Mouse (Mus musculus): ENCODE measurements around the gene Cyth1. TPM values are rescaled to one million over a fixed set of nuclear protein-coding genes. Genes with fewer than 3 reads are reported as not detected.

The Cyth1 gene
- polyA plus RNA-seq, 1 experiment from 2014 or later = 17.7 TPM

DNA sequence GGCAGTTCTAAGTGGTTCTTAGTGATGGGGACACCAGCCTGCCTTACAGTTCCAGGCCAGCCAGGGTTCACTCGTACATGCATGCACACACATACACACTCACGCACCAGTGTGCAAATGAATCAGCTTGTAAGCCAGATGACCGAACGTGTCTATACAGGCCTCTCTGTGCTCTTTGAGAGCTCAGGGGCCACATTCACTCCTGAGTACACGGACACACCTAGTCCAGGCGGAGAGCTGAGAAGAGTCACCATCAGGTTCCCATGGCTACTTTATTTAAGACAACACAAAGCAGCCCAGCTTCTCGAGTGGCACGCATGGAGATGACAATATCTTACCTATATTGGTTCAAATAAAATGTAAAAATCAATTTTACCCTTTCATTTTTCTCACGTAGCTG is 38.0 kb upstream of the Cyth1 start:
- no peak overlapping the region for H3K9ac ChIP-seq (replicated peaks; ENCODE audit: low read depth, low read length)
- WGBS = 95% methylated on average over 9 of the region's 9 CpGs

DNA sequence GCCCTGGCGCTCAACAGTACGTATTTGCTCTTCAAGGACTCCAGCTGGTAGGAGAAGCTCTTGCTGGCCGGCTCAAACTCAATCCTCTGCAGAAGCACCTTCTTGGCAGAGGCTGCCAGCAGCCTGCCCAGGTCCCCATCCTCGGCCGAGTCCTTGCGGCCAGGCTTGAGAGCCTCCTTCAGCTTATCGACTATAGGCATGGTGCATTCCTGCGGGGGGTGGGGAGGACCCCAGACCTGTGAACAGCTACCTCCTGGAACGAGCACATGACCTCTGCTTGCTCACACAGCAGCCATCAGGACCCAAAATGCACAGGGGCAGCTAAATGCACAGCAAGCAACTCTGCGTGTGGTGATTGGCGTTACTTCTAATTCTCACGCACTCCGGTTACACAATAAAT is 37.4 kb upstream of the Cyth1 start:
- H3K4me1 ChIP-seq (ENCODE audit: control insufficient read depth, insufficient read depth, low read length) = peaks cover 10% of the 10 kb centered on the region
- H3K36me3 ChIP-seq (ENCODE audit: control insufficient read depth, insufficient read depth, low read length) = peaks cover 53% of the 10 kb centered on the region
- no peak overlapping the region for H3K27ac ChIP-seq (ENCODE audit: low read depth, low read length)
- no peak overlapping the region for H3K4me2 ChIP-seq (ENCODE audit: low read depth, low read length)
- ATAC-seq (ENCODE audit: low read depth) = no peak
- whole genome bisulfite sequencing = 93% methylated on average over 13 of the region's 13 CpGs
- H3K9ac ChIP-seq (replicated peaks; ENCODE audit: low read depth, low read length) = no peak overlapping the region
- no peaks in the 10 kb centered on the region for H3K27me3 ChIP-seq (ENCODE audit: control insufficient read depth, insufficient read depth, low read length)
- no peak overlapping the region for H3K4me3 ChIP-seq (ENCODE audit: low read depth, low read length)
- H3K9me3 ChIP-seq (ENCODE audit: control insufficient read depth, low read length) = no peaks in the 10 kb centered on the region

More for the DNA sequence above, 38.0 kb upstream of the Cyth1 start:
- Histone ChIP-seq H3K4me3 (ENCODE audit: low read depth, low read length) (no peak overlapping the region), H3K9me3 (ENCODE audit: control insufficient read depth, low read length) (no peaks in the 10 kb centered on the region), H3K36me3 (ENCODE audit: control insufficient read depth, insufficient read depth, low read length) (peaks cover 52% of the 10 kb centered on the region), H3K4me2 (ENCODE audit: low read depth, low read length) (no peak overlapping the region), H3K4me1 (ENCODE audit: control insufficient read depth, insufficient read depth, low read length) (peaks cover 10% of the 10 kb centered on the region), H3K27me3 (ENCODE audit: control insufficient read depth, insufficient read depth, low read length) (no peaks in the 10 kb centered on the region), H3K27ac (ENCODE audit: low read depth, low read length) (no peak overlapping the region)
- ATAC-seq (ENCODE audit: low read depth) = no peak

DNA sequence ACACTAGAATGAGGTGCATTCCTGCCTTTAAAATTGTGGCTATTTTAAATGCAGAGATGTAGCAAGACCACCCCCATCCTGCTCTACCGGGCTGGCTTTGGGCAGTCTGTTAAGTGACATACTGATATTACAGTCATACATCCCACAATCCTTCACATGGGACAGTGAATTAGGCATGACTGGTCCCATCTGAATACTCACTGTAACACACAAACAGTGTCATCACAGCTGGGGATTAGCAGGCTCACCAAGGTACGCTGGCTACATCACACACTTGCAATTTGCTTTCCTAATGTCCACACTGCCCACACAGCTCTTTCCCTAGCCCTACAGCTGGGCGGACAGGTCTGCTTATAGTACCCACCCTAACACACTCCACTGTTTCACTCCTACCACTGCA is 31.8 kb upstream of the Cyth1 start:
- no peak overlapping the region for H3K9ac ChIP-seq (replicated peaks; ENCODE audit: low read depth, low read length)
- no peak overlapping the region for H3K4me3 ChIP-seq (ENCODE audit: low read depth, low read length)
- no peaks in the 10 kb centered on the region for H3K27me3 ChIP-seq (ENCODE audit: control insufficient read depth, insufficient read depth, low read length)
- H3K4me2 ChIP-seq (ENCODE audit: low read depth, low read length) = no peak overlapping the region
- no peaks in the 10 kb centered on the region for H3K4me1 ChIP-seq (ENCODE audit: control insufficient read depth, insufficient read depth, low read length)
- no peaks in the 10 kb centered on the region for H3K9me3 ChIP-seq (ENCODE audit: control insufficient read depth, low read length)
- peaks cover 76% of the 10 kb centered on the region for H3K36me3 ChIP-seq (ENCODE audit: control insufficient read depth, insufficient read depth, low read length)
- WGBS = 93% methylated on average over 3 of the region's 3 CpGs
- H3K27ac ChIP-seq (ENCODE audit: low read depth, low read length) = no peak overlapping the region
- ATAC-seq (ENCODE audit: low read depth) = no peak

DNA sequence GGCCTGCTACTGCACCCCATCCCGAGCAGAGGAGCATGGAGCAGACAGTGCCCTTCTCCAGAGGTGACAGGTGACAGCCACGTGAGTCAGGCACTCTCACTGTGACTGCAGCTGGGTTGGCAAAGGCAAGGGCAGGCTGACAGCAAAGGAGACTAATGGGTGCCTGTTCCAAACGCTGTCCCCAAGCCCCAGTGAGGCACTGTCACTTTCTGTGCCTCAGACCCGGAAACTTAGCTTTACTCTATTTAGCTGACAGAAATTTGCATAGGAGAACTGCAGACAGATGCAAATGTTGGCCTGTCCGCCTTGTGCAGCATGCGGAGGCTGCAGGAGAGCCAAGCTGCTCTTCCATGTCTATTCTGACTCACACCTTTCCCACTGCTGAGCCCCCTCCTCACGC is 27.9 kb upstream of the Cyth1 start:
- no peaks in the 10 kb centered on the region for H3K9me3 ChIP-seq (ENCODE audit: control insufficient read depth, low read length)
- no peaks in the 10 kb centered on the region for H3K27me3 ChIP-seq (ENCODE audit: control insufficient read depth, insufficient read depth, low read length)
- no peak overlapping the region for H3K4me2 ChIP-seq (ENCODE audit: low read depth, low read length)
- ATAC-seq (ENCODE audit: low read depth) = no peak
- no peak overlapping the region for H3K27ac ChIP-seq (ENCODE audit: low read depth, low read length)
- no peak overlapping the region for H3K9ac ChIP-seq (replicated peaks; ENCODE audit: low read depth, low read length)
- 88% methylated on average over 7 of the region's 7 CpGs for WGBS
- no peaks in the 10 kb centered on the region for H3K4me1 ChIP-seq (ENCODE audit: control insufficient read depth, insufficient read depth, low read length)
- peaks cover 78% of the 10 kb centered on the region for H3K36me3 ChIP-seq (ENCODE audit: control insufficient read depth, insufficient read depth, low read length)
- H3K4me3 ChIP-seq (ENCODE audit: low read depth, low read length) = no peak overlapping the region

DNA sequence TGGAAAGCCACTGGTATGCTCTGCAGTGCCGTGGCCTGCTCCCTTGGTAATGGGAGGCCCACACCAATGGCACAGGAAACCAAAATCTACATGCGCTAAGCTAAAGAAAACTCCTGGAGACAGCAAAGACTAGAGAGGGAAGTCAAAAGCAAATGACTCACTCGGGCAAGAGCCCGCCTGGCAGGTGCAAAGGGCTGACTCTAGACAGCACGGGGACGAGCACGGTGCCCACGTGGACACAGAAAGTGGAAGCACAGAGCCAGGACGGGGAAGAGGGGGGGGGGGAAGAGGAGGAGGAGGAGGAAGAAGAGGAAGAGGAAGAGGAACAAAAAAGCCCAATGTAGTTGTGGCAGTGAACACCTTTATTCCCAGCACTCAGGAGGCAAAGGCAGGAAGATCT is 26.7 kb upstream of the Cyth1 start:
- Histone ChIP-seq H3K4me1 (ENCODE audit: control insufficient read depth, insufficient read depth, low read length) (no peaks in the 10 kb centered on the region), H3K9me3 (ENCODE audit: control insufficient read depth, low read length) (no peaks in the 10 kb centered on the region), H3K4me2 (ENCODE audit: low read depth, low read length) (no peak overlapping the region), H3K27ac (ENCODE audit: low read depth, low read length) (no peak overlapping the region), H3K4me3 (ENCODE audit: low read depth, low read length) (no peak overlapping the region), H3K9ac (replicated peaks; ENCODE audit: low read depth, low read length) (no peak overlapping the region), H3K36me3 (ENCODE audit: control insufficient read depth, insufficient read depth, low read length) (peaks cover 78% of the 10 kb centered on the region), H3K27me3 (ENCODE audit: control insufficient read depth, insufficient read depth, low read length) (no peaks in the 10 kb centered on the region)
- no peak for ATAC-seq (ENCODE audit: low read depth)
- WGBS = 97% methylated on average over 9 of the region's 9 CpGs

DNA sequence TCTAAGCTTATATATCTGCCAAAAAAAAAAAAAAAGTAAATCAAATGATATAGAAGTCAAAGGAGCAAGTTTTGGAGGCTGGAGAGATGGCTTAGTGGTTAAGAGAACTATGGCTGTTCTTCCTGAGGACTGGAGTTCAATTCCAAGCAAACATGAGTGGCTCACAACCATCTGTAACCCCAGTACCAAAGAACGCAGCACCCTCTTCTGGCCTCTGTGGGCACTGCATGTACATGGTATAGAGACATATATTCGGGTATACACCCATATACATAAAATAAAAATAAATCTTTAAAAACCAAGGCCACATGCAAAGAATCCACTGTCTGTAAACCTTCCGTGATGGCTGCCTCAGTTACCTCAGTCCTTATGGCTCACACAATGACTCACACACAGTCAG is 21.4 kb upstream of the Cyth1 start:
- no peak overlapping the region for H3K4me2 ChIP-seq (ENCODE audit: low read depth, low read length)
- ATAC-seq (ENCODE audit: low read depth) = no peak
- H3K27me3 ChIP-seq (ENCODE audit: control insufficient read depth, insufficient read depth, low read length) = no peaks in the 10 kb centered on the region
- no peaks in the 10 kb centered on the region for H3K4me1 ChIP-seq (ENCODE audit: control insufficient read depth, insufficient read depth, low read length)
- no peaks in the 10 kb centered on the region for H3K9me3 ChIP-seq (ENCODE audit: control insufficient read depth, low read length)
- peaks cover 81% of the 10 kb centered on the region for H3K36me3 ChIP-seq (ENCODE audit: control insufficient read depth, insufficient read depth, low read length)
- no peak overlapping the region for H3K4me3 ChIP-seq (ENCODE audit: low read depth, low read length)
- no peak overlapping the region for H3K27ac ChIP-seq (ENCODE audit: low read depth, low read length)
- 94% methylated on average over 3 of the region's 3 CpGs for WGBS
- H3K9ac ChIP-seq (replicated peaks; ENCODE audit: low read depth, low read length) = no peak overlapping the region

DNA sequence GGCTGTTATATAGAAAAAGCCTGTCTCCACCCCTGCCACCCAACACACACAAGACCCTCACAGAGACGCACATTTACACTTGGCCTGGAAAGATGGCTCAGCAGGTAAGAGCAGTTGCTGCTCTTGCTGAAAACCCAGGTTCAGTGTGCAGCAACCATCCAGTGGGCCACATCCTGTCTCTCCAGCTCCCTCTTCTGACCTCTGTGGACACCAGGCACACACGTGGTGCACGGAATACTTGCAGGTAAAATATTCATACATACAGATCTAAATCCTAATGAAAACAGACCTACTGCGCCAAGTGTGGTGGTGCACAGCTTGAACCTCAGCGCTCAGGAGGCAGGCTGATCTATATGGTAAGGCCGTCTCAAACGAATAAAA is 18.3 kb upstream of the Cyth1 start:
- WGBS = 95% methylated on average over 7 of the region's 7 CpGs
- H3K9me3 ChIP-seq (ENCODE audit: control insufficient read depth, low read length) = no peaks in the 10 kb centered on the region
- ATAC-seq (ENCODE audit: low read depth) = no peak
- no peak overlapping the region for H3K27ac ChIP-seq (ENCODE audit: low read depth, low read length)
- H3K36me3 ChIP-seq (ENCODE audit: control insufficient read depth, insufficient read depth, low read length) = peaks cover 75% of the 10 kb centered on the region
- no peak overlapping the region for H3K4me3 ChIP-seq (ENCODE audit: low read depth, low read length)
- H3K4me1 ChIP-seq (ENCODE audit: control insufficient read depth, insufficient read depth, low read length) = no peaks in the 10 kb centered on the region
- H3K4me2 ChIP-seq (ENCODE audit: low read depth, low read length) = no peak overlapping the region
- no peaks in the 10 kb centered on the region for H3K27me3 ChIP-seq (ENCODE audit: control insufficient read depth, insufficient read depth, low read length)
- no peak overlapping the region for H3K9ac ChIP-seq (replicated peaks; ENCODE audit: low read depth, low read length)

DNA sequence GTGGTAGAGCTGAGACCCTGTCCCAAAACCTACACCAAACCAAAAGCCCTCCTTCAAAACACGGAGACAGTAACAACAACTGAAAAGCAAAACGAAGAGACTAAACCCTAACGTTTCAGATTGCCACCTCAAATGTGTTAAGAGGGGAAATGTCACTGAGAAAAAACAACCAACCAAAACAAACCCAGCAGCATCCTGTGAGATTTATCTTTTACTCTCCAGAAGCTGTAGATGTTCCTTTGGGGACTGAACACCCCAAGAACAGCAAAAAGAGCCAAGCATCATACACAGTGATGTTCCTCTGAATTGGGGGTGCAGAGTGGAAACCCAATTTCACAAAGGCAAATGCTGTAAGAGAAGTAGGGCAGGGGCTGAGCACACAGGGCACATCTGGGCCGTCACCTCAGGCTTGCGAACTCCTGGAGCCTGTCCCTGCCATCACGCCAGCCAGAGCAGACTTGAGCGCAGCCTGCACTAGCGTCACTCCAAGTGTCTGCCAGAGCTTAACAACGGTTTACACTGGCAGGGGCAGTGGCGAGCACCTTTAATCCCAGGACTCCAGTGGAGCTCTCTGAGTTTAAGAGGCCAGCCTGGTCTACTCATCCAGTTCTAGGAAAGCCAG is 17.8 kb upstream of the Cyth1 start:
- ATAC-seq (ENCODE audit: low read depth) = no peak
- Histone ChIP-seq H3K27me3 (ENCODE audit: control insufficient read depth, insufficient read depth, low read length) (no peaks in the 10 kb centered on the region), H3K4me3 (ENCODE audit: low read depth, low read length) (no peak overlapping the region), H3K36me3 (ENCODE audit: control insufficient read depth, insufficient read depth, low read length) (peaks cover 75% of the 10 kb centered on the region), H3K9ac (replicated peaks; ENCODE audit: low read depth, low read length) (no peak overlapping the region), H3K27ac (ENCODE audit: low read depth, low read length) (no peak overlapping the region), H3K4me1 (ENCODE audit: control insufficient read depth, insufficient read depth, low read length) (no peaks in the 10 kb centered on the region), H3K9me3 (ENCODE audit: control insufficient read depth, low read length) (no peaks in the 10 kb centered on the region), H3K4me2 (ENCODE audit: low read depth, low read length) (no peak overlapping the region)
- WGBS = 94% methylated on average over 10 of the region's 10 CpGs

DNA sequence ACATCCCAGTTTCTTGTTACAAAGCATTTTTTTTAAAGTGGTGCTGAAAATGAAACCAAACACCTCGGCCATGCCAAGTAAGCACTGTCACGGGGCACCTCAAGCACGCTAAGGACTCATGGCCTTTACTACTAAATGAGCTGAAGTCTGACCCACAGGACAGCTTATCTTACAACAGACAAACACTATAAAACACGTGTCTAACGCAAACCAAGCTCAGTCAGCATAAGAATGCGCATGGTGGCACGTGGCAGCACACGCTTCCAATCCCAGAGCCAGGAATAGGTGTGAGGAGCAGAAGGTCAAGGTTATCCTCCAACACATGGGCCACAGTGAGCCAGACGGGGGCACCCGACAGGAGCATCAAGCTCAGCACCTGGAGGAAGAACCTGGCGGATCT is 17.2 kb upstream of the Cyth1 start:
- Histone ChIP-seq H3K36me3 (ENCODE audit: control insufficient read depth, insufficient read depth, low read length) (peaks cover 77% of the 10 kb centered on the region), H3K4me1 (ENCODE audit: control insufficient read depth, insufficient read depth, low read length) (no peaks in the 10 kb centered on the region), H3K4me2 (ENCODE audit: low read depth, low read length) (no peak overlapping the region), H3K9me3 (ENCODE audit: control insufficient read depth, low read length) (no peaks in the 10 kb centered on the region), H3K9ac (replicated peaks; ENCODE audit: low read depth, low read length) (no peak overlapping the region), H3K4me3 (ENCODE audit: low read depth, low read length) (no peak overlapping the region), H3K27me3 (ENCODE audit: control insufficient read depth, insufficient read depth, low read length) (no peaks in the 10 kb centered on the region), H3K27ac (ENCODE audit: low read depth, low read length) (no peak overlapping the region)
- no peak for ATAC-seq (ENCODE audit: low read depth)
- 94% methylated on average over 11 of the region's 11 CpGs for WGBS
